Mouse (Mus musculus) stomach, postnatal 0 days (tissue): ENCODE data around the gene Arhgap42. TPM values are rescaled to one million over a fixed set of nuclear protein-coding genes. Genes with fewer than 3 reads are reported as not detected.

Experiments
- ATAC-seq: fragments of 200-750 bp; cut with Nextera tagmentation; 2 replicates; pipeline ENCODE4 v1.8.0; 2017; ENCODE audit not compliant: low FRiP score, low TSS enrichment
- DNase-seq: peaks from one replicate; pipeline ENCODE4 v3.0.0-alpha.2; 2016; ENCODE audit warnings: low spot score
- H3K27ac ChIP-seq: fragments of 300-500 bp; sonication (generic); replicated peaks from 2 replicates; pipeline ENCODE4 v1.5.1; 2014; ENCODE audit warnings: mild to moderate bottlenecking, control low read depth
- H3K27me3 ChIP-seq: fragments of 300-500 bp; sonication (generic); 2 replicates; pipeline ENCODE4 v1.6.1; 2014; ENCODE audit warnings: low read length; ENCODE audit not compliant: control insufficient read depth, insufficient read depth
- H3K36me3 ChIP-seq: fragments of 300-500 bp; sonication (generic); 2 replicates; pipeline ENCODE4 v1.6.1; 2014; ENCODE audit warnings: low read length, mixed read lengths; ENCODE audit not compliant: control insufficient read depth, insufficient read depth
- H3K4me1 ChIP-seq: fragments of 300-500 bp; sonication (generic); replicated peaks from 2 replicates; pipeline ENCODE4 v1.6.1; 2014; ENCODE audit warnings: antibody characterized with exemption; ENCODE audit not compliant: control insufficient read depth, insufficient read depth
- H3K4me2 ChIP-seq: fragments of 300-500 bp; sonication (generic); replicated peaks from 2 replicates; pipeline ENCODE4 v1.6.1; 2014; ENCODE audit warnings: low read depth, mild to moderate bottlenecking, control low read depth, moderate library complexity
- H3K4me3 ChIP-seq: fragments of 300-500 bp; sonication (generic); 2 replicates; pipeline ENCODE4 v1.5.1; 2014; ENCODE audit warnings: low read depth, low read length, control low read depth
- H3K9ac ChIP-seq: fragments of 300-500 bp; sonication (generic); 2 replicates; pipeline ENCODE4 v1.6.1; 2014; ENCODE audit warnings: mild to moderate bottlenecking, low read length, control low read depth, mixed read lengths
- H3K9me3 ChIP-seq: fragments of 300-500 bp; sonication (generic); 2 replicates; pipeline ENCODE4 v1.6.1; 2016; ENCODE audit warnings: low read length; ENCODE audit not compliant: control insufficient read depth
- CTCF ChIP-seq: IDR thresholded peaks from 2 replicates; pipeline ENCODE4 v1.5.1; 2016; ENCODE audit warnings: antibody characterized with exemption, low read depth, mild to moderate bottlenecking, moderate library complexity
- EP300 ChIP-seq: optimal IDR thresholded peaks from 2 replicates; pipeline ENCODE3; 2016; ENCODE audit warnings: antibody characterized with exemption
- WGBS: fragments of 180-500 bp; shearing (Covaris S2); extraction: QIAGEN DNeasy Blood & Tissue Kit; methylation state at CpG from one replicate; pipeline ENCODE4 v1.1.7; 2014; 5-methylcytosine and 5-hydroxymethylcytosine counted together
- polyA plus RNA-seq: library from polyadenylated mRNA; unstranded; fragments of >200 nt; fragmentation: Nextera tagmentation; extraction: Ambion mirVana; gene quantifications from 2 replicates; pipeline ENCODE4 v1.2.1, GENCODE M21; 2015

Arhgap42 gene
- 19.8 and 21.7 TPM in 2 replicates for polyA plus RNA-seq

GRCm38 (mm10) chr9:9238438-9239391, at the start of gene Arhgap42:
Arhgap42 (minus strand) TSS chr9:9239101.
- no peak for TF ChIP-seq EP300
- peak; percentile 80 for TF ChIP-seq CTCF
- WGBS, result under 1% methylated on average over 53 of the region's 78 CpGs
- peak; percentile 91 for ATAC-seq
- H3K4me1 ChIP-seq, result 0 out of 2 replicates have a peak, but pooled peaks cover 2% of the 10 kb centered on the region
- DNase-seq, result peak; percentile 86
- no peaks in the 10 kb centered on the region for H3K27me3 ChIP-seq
- peak within 1 kb of the TSS; percentile 85 for H3K4me3 ChIP-seq
- H3K9me3 ChIP-seq, result no peaks in the 10 kb centered on the region
- peak within 1 kb of the TSS; percentile 95 for H3K27ac ChIP-seq
- H3K9ac ChIP-seq, result peak within 1 kb of the TSS; percentile 89
- H3K36me3 ChIP-seq, result no peaks in the 10 kb centered on the region
- peak within 1 kb of the TSS; percentile 69 for H3K4me2 ChIP-seq

GRCm38 (mm10) chr9:9288140-9288539, 49.2 kb upstream of the Arhgap42 start:
- no peak for DNase-seq
- ATAC-seq, result no peak
- 90% methylated on average over 2 of the region's 2 CpGs for WGBS
- no peak overlapping the region for H3K4me2 ChIP-seq
- H3K9me3 ChIP-seq, result no peaks in the 10 kb centered on the region
- no peak overlapping the region for H3K4me3 ChIP-seq
- no peaks in the 10 kb centered on the region for H3K4me1 ChIP-seq
- no peaks in the 10 kb centered on the region for H3K36me3 ChIP-seq
- H3K27me3 ChIP-seq, result no peaks in the 10 kb centered on the region
- TF ChIP-seq EP300 (no peak), CTCF (no peak)
- no peak overlapping the region for H3K27ac ChIP-seq
- no peak overlapping the region for H3K9ac ChIP-seq

DNA sequence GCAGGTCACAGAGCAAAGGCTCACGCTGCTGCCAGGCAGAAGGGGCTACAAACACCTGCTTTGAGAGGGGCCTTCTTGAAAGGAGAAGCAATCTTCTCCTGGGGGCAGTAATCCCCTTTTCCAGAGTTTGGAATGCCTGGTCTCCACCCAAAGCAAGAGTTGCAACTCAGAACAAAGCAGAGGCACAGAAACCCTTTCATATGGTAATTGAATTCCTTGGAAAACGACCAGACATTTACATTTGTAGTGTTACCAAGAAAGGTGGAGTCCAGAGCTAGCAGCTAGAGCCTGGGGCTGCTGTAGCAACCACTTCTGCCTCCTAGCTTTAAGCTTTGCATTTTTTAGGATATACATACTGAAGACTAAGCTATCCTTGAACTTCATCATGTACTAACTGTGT, 30.4 kb upstream of the Arhgap42 start:
- DNase-seq, result no peak
- no peak for ATAC-seq
- Histone ChIP-seq H3K9me3 (no peaks in the 10 kb centered on the region), H3K36me3 (no peaks in the 10 kb centered on the region), H3K27me3 (no peaks in the 10 kb centered on the region), H3K4me3 (no peak overlapping the region), H3K4me2 (no peak overlapping the region), H3K4me1 (no peaks in the 10 kb centered on the region), H3K9ac (no peak overlapping the region), H3K27ac (no peak overlapping the region)
- TF ChIP-seq EP300, result no peak
- no peak for TF ChIP-seq CTCF
- WGBS, result 19% methylated on average over 2 of the region's 2 CpGs

DNA sequence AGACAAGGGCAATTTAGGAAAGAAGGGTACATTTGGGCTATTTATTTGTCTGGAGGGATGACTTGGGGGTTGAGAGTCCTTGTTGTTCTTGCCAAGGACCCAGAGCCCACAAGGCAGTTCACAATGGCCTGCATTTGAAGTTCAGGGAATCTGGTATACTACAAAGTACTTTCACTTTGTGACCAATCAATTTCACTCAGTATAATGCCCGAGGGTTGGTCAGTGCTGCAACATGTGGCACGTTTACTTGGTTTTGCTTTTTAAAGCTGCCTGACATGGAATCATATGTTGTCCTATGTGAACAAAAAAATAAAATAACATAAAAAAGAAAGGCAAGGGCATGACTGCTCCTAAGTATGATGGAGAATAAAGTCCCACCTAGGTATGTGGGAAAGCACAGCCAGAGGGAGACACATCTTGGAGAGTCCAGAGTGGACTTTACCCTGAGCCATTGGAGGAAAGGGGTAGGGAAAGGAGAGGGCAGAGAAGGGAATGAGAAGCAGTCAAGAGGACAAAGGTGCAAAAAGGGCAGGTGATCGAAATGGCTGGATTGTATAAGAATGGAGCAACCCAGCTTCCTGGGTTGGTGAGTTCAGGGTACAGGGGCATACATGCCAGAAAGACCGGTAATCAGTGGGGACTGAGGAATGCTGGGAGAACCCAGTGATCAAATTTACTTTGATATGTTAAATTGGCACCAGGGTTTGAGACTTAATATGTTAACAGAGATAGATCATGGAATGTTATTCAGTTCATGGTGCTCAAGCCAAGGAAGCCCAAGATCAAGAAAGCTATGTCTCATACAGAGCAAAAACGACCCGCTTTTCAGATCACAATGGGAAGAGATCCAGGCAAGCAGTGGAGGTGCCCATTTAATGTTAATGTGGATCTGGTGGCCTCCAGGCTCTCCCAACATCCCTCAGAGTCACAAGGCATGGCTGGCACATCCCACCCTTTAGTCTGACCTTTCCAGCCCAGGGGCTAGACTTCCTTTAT, 29.0 kb upstream of the Arhgap42 start:
- ATAC-seq, result no peak
- H3K36me3 ChIP-seq, result no peaks in the 10 kb centered on the region

DNA sequence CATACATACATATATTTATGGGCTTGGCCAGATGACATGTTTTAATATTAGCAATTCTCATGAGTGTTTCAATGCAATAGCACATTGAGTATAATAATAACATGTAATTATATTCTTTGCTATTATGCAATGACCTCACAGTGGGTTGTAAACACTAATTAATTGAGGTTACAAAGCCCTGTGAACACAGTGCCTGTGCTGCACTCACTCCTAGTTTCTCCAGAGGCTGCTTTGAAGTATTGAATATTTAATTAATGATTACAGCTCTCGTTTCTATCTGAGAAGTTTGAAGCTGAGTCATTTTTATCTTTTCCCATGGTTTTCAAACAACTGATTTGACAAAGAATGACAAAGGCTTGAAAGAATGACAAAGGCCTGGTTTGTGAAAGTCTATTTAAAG, 24.6 kb upstream of the Arhgap42 start:
- Histone ChIP-seq H3K9me3 (no peaks in the 10 kb centered on the region), H3K4me2 (no peak overlapping the region), H3K4me3 (no peak overlapping the region), H3K36me3 (no peaks in the 10 kb centered on the region), H3K27me3 (no peaks in the 10 kb centered on the region), H3K4me1 (no peaks in the 10 kb centered on the region), H3K27ac (no peak overlapping the region), H3K9ac (no peak overlapping the region)
- TF ChIP-seq CTCF (no peak), EP300 (no peak)
- peak; percentile 62 for ATAC-seq
- 33% methylated on average over 1 of the region's 1 CpGs for WGBS
- no peak for DNase-seq

More for the DNA sequence above, 29.0 kb upstream of the Arhgap42 start:
- TF ChIP-seq EP300 (no peak), CTCF (no peak)
- Histone ChIP-seq H3K27ac (no peak overlapping the region), H3K4me3 (no peak overlapping the region), H3K9me3 (no peaks in the 10 kb centered on the region), H3K4me2 (no peak overlapping the region), H3K9ac (0 out of 2 replicates have a peak overlapping the region, but pooled peaks have one; percentile 13), H3K27me3 (no peaks in the 10 kb centered on the region), H3K4me1 (no peaks in the 10 kb centered on the region)
- DNase-seq, result no peak
- 76% methylated on average over 6 of the region's 6 CpGs for WGBS
